Mouse (Mus musculus): ENCODE measurements around the gene Polr2a. TPM values are rescaled to one million over a fixed set of nuclear protein-coding genes. Genes with fewer than 3 reads are reported as not detected.

Gene Polr2a
- polyA plus RNA-seq, 1 experiment from 2014 or later: 21.3 TPM

DNA sequence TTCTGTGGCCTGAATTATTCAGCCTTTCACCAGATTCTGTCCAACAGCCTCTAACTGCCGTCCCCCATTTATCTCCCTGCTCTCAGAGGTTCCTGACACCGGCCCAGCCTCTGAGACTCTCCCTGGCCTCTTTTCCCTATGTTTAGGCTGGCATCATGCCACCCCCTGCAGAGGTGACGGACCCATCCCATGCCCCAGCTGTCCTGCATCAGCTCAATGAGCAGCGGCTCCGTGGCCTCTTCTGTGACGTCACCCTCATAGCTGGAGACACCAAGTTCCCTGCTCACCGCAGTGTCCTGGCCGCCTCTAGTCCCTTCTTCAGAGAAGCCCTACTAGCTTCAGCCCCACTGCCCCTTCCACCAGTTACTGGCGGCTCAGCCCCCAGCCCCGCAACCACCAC, 17.3 kb upstream of the Polr2a start:
- no peaks in the 10 kb centered on the region for H3K4me1 ChIP-seq (ENCODE audit: control insufficient read depth, insufficient read depth, low read length)
- H3K36me3 ChIP-seq (ENCODE audit: control insufficient read depth, insufficient read depth, low read length): 0 out of 2 replicates have a peak, but pooled peaks cover 3% of the 10 kb centered on the region
- H3K27ac ChIP-seq (ENCODE audit: low read depth, low read length): no peak overlapping the region
- ATAC-seq: no peak
- H3K4me2 ChIP-seq (ENCODE audit: low read length): no peak overlapping the region
- H3K9ac ChIP-seq (ENCODE audit: low read length): no peak overlapping the region
- WGBS: 76% methylated on average over 10 of the region's 10 CpGs
- H3K27me3 ChIP-seq (replicated peaks; ENCODE audit: control insufficient read depth, insufficient read depth, low read length): no peaks in the 10 kb centered on the region
- H3K4me3 ChIP-seq (ENCODE audit: low read depth, low read length): no peak overlapping the region
- no peak for DNase-seq (ENCODE audit: low spot score)
- H3K9me3 ChIP-seq (replicated peaks; ENCODE audit: control insufficient read depth, low read length): no peaks in the 10 kb centered on the region

DNA sequence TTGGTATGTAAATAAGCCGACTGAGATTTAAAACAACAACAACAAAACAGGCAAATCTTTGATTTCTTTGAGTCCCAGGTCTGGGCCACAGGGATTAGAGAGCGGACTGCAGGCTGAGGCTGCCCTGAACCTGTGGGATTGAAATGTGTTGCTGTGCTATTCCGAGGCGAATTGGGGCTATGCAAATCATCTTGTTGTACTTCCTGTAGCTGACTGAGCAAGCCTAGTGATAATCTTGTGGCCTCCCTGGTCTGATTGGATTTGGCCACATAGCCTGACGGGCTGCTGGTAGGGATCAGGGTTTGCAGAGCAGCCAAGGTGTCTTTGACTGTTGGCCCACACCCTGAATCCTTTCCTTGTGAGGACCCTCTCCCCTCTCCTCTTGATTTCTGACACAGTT, 16.5 kb upstream of the Polr2a start:
- no peaks in the 10 kb centered on the region for H3K9me3 ChIP-seq (replicated peaks; ENCODE audit: control insufficient read depth, low read length)
- H3K27ac ChIP-seq (ENCODE audit: low read depth, low read length): no peak overlapping the region
- 62% methylated on average over 5 of the region's 5 CpGs for WGBS
- H3K4me2 ChIP-seq (ENCODE audit: low read length): no peak overlapping the region
- no peak for ATAC-seq
- no peaks in the 10 kb centered on the region for H3K27me3 ChIP-seq (replicated peaks; ENCODE audit: control insufficient read depth, insufficient read depth, low read length)
- 0 out of 2 replicates have a peak, but pooled peaks cover 3% of the 10 kb centered on the region for H3K36me3 ChIP-seq (ENCODE audit: control insufficient read depth, insufficient read depth, low read length)
- H3K9ac ChIP-seq (ENCODE audit: low read length): no peak overlapping the region
- H3K4me3 ChIP-seq (ENCODE audit: low read depth, low read length): no peak overlapping the region
- DNase-seq (ENCODE audit: low spot score): no peak
- H3K4me1 ChIP-seq (ENCODE audit: control insufficient read depth, insufficient read depth, low read length): no peaks in the 10 kb centered on the region

DNA sequence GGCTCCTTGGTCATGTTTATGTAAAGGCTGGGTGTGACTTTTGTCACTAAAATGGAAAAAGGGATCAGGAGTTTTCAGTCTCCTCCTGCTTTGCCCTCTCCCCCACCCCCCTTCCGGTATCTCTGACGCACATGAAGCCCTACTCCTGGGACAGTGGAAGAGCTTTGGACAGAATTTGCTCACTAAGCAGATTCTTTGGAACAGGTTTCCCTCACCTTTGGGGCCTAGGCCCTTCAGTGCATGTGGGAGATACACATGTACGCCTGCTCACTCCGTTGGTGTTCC, 9.1 kb upstream of the Polr2a start:
- Histone ChIP-seq H3K4me1 (ENCODE audit: control insufficient read depth, insufficient read depth, low read length) (peaks cover 9% of the 10 kb centered on the region; the same call in 1 of the 2 replicates), H3K36me3 (ENCODE audit: control insufficient read depth, insufficient read depth, low read length) (no peaks in the 10 kb centered on the region), H3K27ac (ENCODE audit: low read depth, low read length) (no peak overlapping the region), H3K4me2 (ENCODE audit: low read length) (0 out of 2 replicates have a peak overlapping the region, but pooled peaks have one; percentile 52), H3K9me3 (replicated peaks; ENCODE audit: control insufficient read depth, low read length) (no peaks in the 10 kb centered on the region), H3K27me3 (replicated peaks; ENCODE audit: control insufficient read depth, insufficient read depth, low read length) (no peaks in the 10 kb centered on the region), H3K4me3 (ENCODE audit: low read depth, low read length) (no peak overlapping the region), H3K9ac (ENCODE audit: low read length) (no peak overlapping the region; the same call in 1 of the 2 replicates)
- WGBS: 70% methylated on average over 4 of the region's 4 CpGs
- DNase-seq (ENCODE audit: low spot score) (no peak), ATAC-seq (no peak)

DNA sequence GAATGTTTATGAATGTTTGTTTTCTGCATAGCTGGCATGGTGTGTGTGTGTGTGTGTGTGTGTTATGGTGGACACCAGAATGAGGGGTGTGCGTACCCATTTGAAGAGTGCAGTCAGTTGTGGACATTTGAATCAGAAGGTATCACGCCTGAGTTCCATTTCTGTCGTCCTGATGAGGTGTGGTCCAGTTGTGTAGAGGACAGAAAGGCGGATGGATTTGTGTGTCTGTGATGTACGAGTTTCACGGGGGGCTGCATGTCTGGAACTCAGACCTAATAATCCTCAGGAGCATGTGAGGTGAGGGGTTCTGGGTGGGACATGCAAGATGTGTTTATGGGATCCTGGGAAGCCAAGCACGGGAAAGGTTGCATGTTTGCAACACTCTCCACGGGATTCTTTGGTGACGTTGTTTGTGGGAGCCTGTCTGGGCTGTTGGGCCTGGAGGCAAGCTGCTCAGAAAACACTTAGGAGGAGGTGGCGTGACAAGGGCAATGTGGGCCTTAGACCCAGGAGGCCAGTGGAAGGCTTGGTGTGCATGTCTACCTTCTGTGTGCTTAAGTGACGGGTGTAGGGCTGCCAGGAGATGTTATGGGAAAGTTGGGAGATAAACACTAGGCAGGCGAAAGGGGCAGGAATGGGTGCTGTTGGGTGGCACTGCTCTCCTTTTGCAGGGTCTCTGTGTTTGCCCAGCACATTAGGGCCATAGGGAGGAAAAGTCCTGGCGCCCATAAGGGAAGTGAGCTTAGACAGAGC, 8.6 kb upstream of the Polr2a start:
- H3K9me3 ChIP-seq (replicated peaks; ENCODE audit: control insufficient read depth, low read length): no peaks in the 10 kb centered on the region
- DNase-seq (ENCODE audit: low spot score): no peak
- peak overlapping the region; percentile 95 for H3K9ac ChIP-seq (ENCODE audit: low read length)
- ATAC-seq: no peak
- H3K4me3 ChIP-seq (ENCODE audit: low read depth, low read length): peak overlapping the region; percentile 78
- peaks cover 9% of the 10 kb centered on the region; the same call in 1 of the 2 replicates for H3K4me1 ChIP-seq (ENCODE audit: control insufficient read depth, insufficient read depth, low read length)
- no peaks in the 10 kb centered on the region for H3K27me3 ChIP-seq (replicated peaks; ENCODE audit: control insufficient read depth, insufficient read depth, low read length)
- no peaks in the 10 kb centered on the region for H3K36me3 ChIP-seq (ENCODE audit: control insufficient read depth, insufficient read depth, low read length)
- WGBS: 68% methylated on average over 13 of the region's 13 CpGs
- H3K4me2 ChIP-seq (ENCODE audit: low read length): peak overlapping the region; percentile 52
- H3K27ac ChIP-seq (ENCODE audit: low read depth, low read length): no peak overlapping the region

DNA sequence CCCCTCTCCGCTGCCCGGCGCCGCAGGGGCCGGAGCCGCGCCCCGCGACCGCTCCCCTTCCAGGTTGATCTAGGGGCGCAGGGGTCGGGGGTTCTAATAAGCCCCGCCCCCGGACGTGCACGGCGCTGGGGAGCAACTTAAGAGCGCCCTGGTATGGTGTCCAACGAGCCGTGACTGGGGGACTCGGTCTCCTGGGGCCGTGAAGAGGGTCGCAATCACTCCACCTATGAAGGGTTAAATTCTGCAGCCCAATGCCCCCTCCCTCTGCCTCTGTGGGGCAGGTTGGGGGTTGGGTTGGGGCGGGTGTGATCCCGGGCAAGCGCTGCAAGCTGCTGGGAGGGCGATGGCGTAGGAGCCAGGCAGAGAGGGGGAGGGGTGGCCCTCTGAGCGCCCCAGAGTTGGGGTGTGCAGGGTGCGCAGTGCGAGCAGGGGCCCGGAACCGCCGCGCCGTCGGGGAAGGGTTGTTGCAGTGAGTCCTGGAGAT, 7.7 kb upstream of the Polr2a start:
- WGBS: under 1% methylated on average over 36 of the region's 37 CpGs
- Histone ChIP-seq H3K9me3 (replicated peaks; ENCODE audit: control insufficient read depth, low read length) (no peaks in the 10 kb centered on the region), H3K36me3 (ENCODE audit: control insufficient read depth, insufficient read depth, low read length) (no peaks in the 10 kb centered on the region), H3K4me3 (ENCODE audit: low read depth, low read length) (peak overlapping the region; percentile 78), H3K27me3 (replicated peaks; ENCODE audit: control insufficient read depth, insufficient read depth, low read length) (no peaks in the 10 kb centered on the region), H3K4me2 (ENCODE audit: low read length) (peak overlapping the region; percentile 52), H3K9ac (ENCODE audit: low read length) (peak overlapping the region; percentile 95), H3K27ac (ENCODE audit: low read depth, low read length) (peak overlapping the region; percentile 85), H3K4me1 (ENCODE audit: control insufficient read depth, insufficient read depth, low read length) (peaks cover 9% of the 10 kb centered on the region; the same call in 1 of the 2 replicates)
- peak; percentile 65 for DNase-seq (ENCODE audit: low spot score)
- ATAC-seq: peak; percentile 81

DNA sequence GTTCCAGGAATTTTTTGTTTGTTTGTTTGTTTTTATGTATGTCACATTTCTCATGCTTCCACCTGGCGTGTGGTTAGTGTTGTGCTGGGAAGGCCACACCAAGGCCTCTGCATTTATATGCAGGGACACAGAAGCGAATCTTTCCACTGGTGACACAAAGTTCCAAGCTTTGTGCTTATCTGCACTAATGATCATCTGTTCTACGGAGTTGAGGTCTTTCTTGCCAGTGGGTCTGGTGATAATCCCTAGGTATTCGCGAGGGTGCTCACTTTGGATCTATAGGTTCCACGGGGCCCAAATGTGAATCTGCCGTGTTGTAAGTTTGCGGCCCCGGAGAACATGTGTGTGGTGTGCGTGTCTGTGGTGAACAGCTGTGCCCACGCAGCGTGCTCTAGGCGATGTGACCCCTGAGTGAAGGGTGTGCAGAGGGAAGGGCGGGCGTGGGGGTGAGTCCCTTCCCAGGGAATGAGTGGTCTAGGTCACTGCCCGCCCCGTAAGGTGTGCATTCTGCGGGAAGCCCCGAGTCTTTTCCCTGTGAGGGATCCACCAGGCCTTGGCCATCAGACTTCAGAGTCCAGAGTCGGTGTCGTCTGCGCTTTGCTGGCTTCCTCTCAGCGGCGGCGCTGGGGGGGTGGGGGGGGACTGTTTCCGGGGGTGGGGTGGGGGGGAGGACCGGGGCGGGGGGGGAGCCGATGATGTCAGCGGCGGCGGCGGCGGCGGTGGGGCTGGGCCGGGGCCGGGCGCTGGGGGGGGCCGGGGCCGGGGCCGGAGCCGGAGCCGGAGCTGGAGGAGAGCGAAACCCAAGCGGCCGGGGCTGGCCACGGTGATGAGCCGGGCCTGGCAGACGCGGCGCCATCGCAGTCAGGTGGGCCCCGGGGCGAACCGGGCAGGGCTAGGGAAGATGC, 7.0 kb upstream of the Polr2a start, which contains the start of gene Zbtb4:
Zbtb4 (plus strand) TSS at position 692 of the 905 bp plus-strand sequence.
- no peaks in the 10 kb centered on the region for H3K9me3 ChIP-seq (replicated peaks; ENCODE audit: control insufficient read depth, low read length)

DNA sequence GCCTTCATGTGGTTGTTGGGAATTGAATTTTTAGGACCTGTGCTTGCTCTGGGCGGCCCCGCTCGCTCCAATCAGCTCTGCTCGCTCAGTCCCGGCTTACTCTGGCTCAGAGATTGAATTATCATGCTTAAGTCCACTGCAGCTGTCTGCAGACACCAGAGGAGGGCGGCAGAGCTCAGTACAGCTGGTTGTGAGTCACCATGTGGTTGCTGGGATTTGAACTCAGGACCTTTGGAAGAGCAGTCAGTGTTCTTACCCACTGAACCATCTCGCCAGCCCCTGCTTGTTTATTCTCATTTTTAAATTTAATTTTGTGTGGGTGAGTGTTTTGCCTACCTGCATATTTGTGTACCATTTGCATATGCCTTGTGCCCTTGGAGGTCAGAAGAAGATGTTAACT, 5.1 kb upstream of the Polr2a start:
- Histone ChIP-seq H3K9me3 (replicated peaks; ENCODE audit: control insufficient read depth, low read length) (no peaks in the 10 kb centered on the region), H3K27ac (ENCODE audit: low read depth, low read length) (no peak overlapping the region), H3K27me3 (replicated peaks; ENCODE audit: control insufficient read depth, insufficient read depth, low read length) (no peaks in the 10 kb centered on the region), H3K36me3 (ENCODE audit: control insufficient read depth, insufficient read depth, low read length) (no peaks in the 10 kb centered on the region), H3K4me2 (ENCODE audit: low read length) (no peak overlapping the region), H3K9ac (ENCODE audit: low read length) (no peak overlapping the region), H3K4me3 (ENCODE audit: low read depth, low read length) (no peak overlapping the region), H3K4me1 (ENCODE audit: control insufficient read depth, insufficient read depth, low read length) (peaks cover 18% of the 10 kb centered on the region)
- ATAC-seq (no peak), DNase-seq (ENCODE audit: low spot score) (no peak)
- 58% methylated on average over 7 of the region's 7 CpGs for WGBS

More for the DNA sequence above, 7.0 kb upstream of the Polr2a start, which contains the start of gene Zbtb4:
- peak within 1 kb of the TSS; percentile 95 for H3K9ac ChIP-seq (ENCODE audit: low read length)
- H3K27ac ChIP-seq (ENCODE audit: low read depth, low read length): peak within 1 kb of the TSS; percentile 85
- peak within 1 kb of the TSS; percentile 52 for H3K4me2 ChIP-seq (ENCODE audit: low read length)
- peak within 1 kb of the TSS; percentile 78 for H3K4me3 ChIP-seq (ENCODE audit: low read depth, low read length)
- DNase-seq (ENCODE audit: low spot score) (peak; percentile 24), ATAC-seq (peak; percentile 71)
- no peaks in the 10 kb centered on the region for H3K27me3 ChIP-seq (replicated peaks; ENCODE audit: control insufficient read depth, insufficient read depth, low read length)
- H3K36me3 ChIP-seq (ENCODE audit: control insufficient read depth, insufficient read depth, low read length): no peaks in the 10 kb centered on the region
- WGBS: 23% methylated on average over 36 of the region's 55 CpGs
- H3K4me1 ChIP-seq (ENCODE audit: control insufficient read depth, insufficient read depth, low read length): peaks cover 10% of the 10 kb centered on the region; the same call in 1 of the 2 replicates

DNA sequence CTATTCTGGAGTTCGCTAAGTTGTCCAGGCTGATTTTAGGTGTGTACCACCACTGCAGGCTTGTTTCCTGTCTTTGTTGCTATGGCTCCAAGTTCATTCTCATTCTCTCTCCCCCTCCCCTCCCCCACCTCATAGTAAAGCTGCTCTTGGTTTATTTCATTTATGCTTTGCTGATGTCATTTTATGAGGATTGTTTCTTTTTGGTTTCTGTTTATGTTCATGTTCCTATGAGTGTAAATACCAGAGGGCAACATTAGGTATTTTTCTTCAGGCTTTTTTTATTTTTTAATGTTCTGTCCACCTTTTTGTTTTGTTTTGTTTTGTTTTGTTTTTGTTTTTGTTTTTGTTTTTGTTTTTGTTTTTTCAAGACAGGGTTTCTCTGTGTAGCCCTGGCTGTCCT, 3.4 kb upstream of the Polr2a start, which contains the start of gene Slc35g3:
Slc35g3 (minus strand) TSS at position 101 of the 400 bp plus-strand sequence.
- WGBS: 75% methylated on average over 1 of the region's 1 CpGs
- H3K27me3 ChIP-seq (replicated peaks; ENCODE audit: control insufficient read depth, insufficient read depth, low read length): no peaks in the 10 kb centered on the region
- no peak within 1 kb of the TSS for H3K9ac ChIP-seq (ENCODE audit: low read length)

More for the DNA sequence above, 3.4 kb upstream of the Polr2a start, which contains the start of gene Slc35g3:
- no peaks in the 10 kb centered on the region for H3K36me3 ChIP-seq (ENCODE audit: control insufficient read depth, insufficient read depth, low read length)
- H3K27ac ChIP-seq (ENCODE audit: low read depth, low read length): no peak within 1 kb of the TSS
- DNase-seq (ENCODE audit: low spot score) (no peak), ATAC-seq (no peak)
- H3K4me2 ChIP-seq (ENCODE audit: low read length): no peak within 1 kb of the TSS
- peaks cover 21% of the 10 kb centered on the region for H3K4me1 ChIP-seq (ENCODE audit: control insufficient read depth, insufficient read depth, low read length)
- no peaks in the 10 kb centered on the region for H3K9me3 ChIP-seq (replicated peaks; ENCODE audit: control insufficient read depth, low read length)
- H3K4me3 ChIP-seq (ENCODE audit: low read depth, low read length): no peak within 1 kb of the TSS
